Mouse (Mus musculus) c-Kit-positive CD71-negative TER-119-negative erythroid progenitor cells, embryonic 14.5 days (primary cell): ENCODE measurements around the gene Slc22a21.
A peak's percentile ranks its signal among the peaks of the same experiment; 100 is the strongest.
"Not testable (repeated sequence)": the region's sequence is repeated elsewhere in the genome, so short reads cannot be mapped to it uniquely, and the experiment has no call there.

Experiments used
- DNase-seq: peaks from one replicate; pipeline ENCODE4 v3.0.0-alpha.2; 2013; ENCODE audit warnings: low read depth

The Slc22a21 gene

GRCm38 (mm10) chr11:54002147-54002760 lies 22.1 kb upstream of the Slc22a21 start:
- peak; percentile 57 for DNase-seq

- no peak for DNase-seq
Measured at GRCm38 (mm10) chr11:53997661-53998060, 17.5 kb upstream of the Slc22a21 start.

GRCm38 (mm10) chr11:53992264-53992663 lies 12.1 kb upstream of the Slc22a21 start:
- DNase-seq: no peak

GRCm38 (mm10) chr11:53989232-53989631 lies 9.1 kb upstream of the Slc22a21 start:
- no peak for DNase-seq

GRCm38 (mm10) chr11:53988081-53988480 lies 7.9 kb upstream of the Slc22a21 start:
- DNase-seq: no peak

GRCm38 (mm10) chr11:53981396-53981795 lies 1.3 kb upstream of the Slc22a21 start:
- no peak for DNase-seq

- not testable (repeated sequence) for DNase-seq
Measured at GRCm38 (mm10) chr11:53979456-53979787, 710 bp downstream of the Slc22a21 start.

GRCm38 (mm10) chr11:53977672-53978071 lies 2.5 kb downstream of the Slc22a21 start:
- DNase-seq: no peak

- no peak for DNase-seq
Measured at GRCm38 (mm10) chr11:53975559-53975958, 4.6 kb downstream of the Slc22a21 start.

GRCm38 (mm10) chr11:53958984-53959383 lies 21.1 kb downstream of the Slc22a21 start:
- DNase-seq: no peak

- peak; percentile 25 for DNase-seq
Measured at GRCm38 (mm10) chr11:53958176-53958575, 22.0 kb downstream of the Slc22a21 start.

- no peak for DNase-seq
Measured at GRCm38 (mm10) chr11:53956636-53957035, 23.5 kb downstream of the Slc22a21 start.

- no peak for DNase-seq
Measured at GRCm38 (mm10) chr11:53954653-53955052, 25.5 kb downstream of the Slc22a21 start.

GRCm38 (mm10) chr11:53950133-53950532 lies 30.0 kb downstream of the Slc22a21 start:
- not testable (repeated sequence) for DNase-seq

- DNase-seq: not testable (repeated sequence)
Measured at GRCm38 (mm10) chr11:53931944-53932318, 48.2 kb downstream of the Slc22a21 start.

GRCm38 (mm10) chr11:53931091-53931943 lies 48.8 kb downstream of the Slc22a21 start:
- DNase-seq: peak; percentile 39

- no peak for DNase-seq
Measured at GRCm38 (mm10) chr11:53929741-53930140, 50.4 kb downstream of the Slc22a21 start.

- DNase-seq: no peak
Measured at GRCm38 (mm10) chr11:53928585-53928984, 51.5 kb downstream of the Slc22a21 start.

- DNase-seq: no peak
Measured at GRCm38 (mm10) chr11:53926303-53926702, 53.8 kb downstream of the Slc22a21 start.

GRCm38 (mm10) chr11:53918851-53919250 lies 61.3 kb downstream of the Slc22a21 start:
- no peak for DNase-seq

GRCm38 (mm10) chr11:53911011-53911410 lies 69.1 kb downstream of the Slc22a21 start:
- no peak for DNase-seq

GRCm38 (mm10) chr11:53908686-53909085 lies 71.4 kb downstream of the Slc22a21 start:
- DNase-seq: no peak

GRCm38 (mm10) chr11:53904534-53904925 lies 75.6 kb downstream of the Slc22a21 start:
- DNase-seq: no peak
